Mouse (Mus musculus): ENCODE results near the gene Cd2.

Gene Cd2

GRCm38 (mm10) chr3:101228868-101229550 lies 58.7 kb downstream of the Cd2 start:
- DNase-seq (ENCODE audit: low read depth), result no peak

- DNase-seq (ENCODE audit: low read depth), result no peak
Observed at GRCm38 (mm10) chr3:101228066-101228465, 59.7 kb downstream of the Cd2 start.
